Mouse (Mus musculus): ENCODE data around the gene Thyn1.

The Thyn1 gene

DNA sequence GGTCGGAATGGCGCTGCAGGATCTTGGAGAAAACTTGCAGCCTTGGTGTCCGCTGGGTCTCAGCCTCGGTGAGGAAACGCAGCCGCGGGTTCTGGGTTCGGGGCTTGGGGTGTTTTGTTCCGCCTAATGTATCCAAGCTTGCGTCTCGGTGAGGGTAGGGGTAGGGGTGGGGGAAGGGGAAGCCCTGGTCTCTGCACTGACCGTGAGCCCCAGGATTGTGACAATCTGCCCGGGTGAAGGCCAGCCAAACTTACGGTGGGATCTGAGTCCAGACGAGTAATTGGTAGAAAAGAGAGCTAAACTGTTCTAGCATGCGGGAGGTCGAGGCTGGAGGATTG lies 31.2 kb downstream of the Thyn1 start:
- no peak for DNase-seq

DNA sequence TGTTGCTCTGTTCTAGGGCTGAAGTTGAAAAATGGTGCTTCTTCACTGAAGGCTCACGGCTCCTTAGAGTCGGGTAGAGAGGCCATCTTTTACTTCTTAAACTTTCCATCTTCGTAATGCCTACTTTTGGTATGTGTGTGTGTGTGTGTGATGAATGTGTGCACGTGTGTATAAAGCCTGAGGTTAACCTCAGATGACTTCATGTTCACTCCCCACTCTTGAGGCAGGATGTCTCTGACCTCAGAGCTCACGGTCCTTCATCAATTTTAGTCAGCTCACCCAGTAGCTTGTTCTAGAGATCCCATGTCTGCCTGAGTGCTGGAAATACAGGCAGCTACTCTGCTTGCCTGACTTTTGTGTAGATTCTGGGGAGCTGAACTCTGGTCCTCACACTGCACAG lies 44.4 kb downstream of the Thyn1 start:
- no peak for DNase-seq

DNA sequence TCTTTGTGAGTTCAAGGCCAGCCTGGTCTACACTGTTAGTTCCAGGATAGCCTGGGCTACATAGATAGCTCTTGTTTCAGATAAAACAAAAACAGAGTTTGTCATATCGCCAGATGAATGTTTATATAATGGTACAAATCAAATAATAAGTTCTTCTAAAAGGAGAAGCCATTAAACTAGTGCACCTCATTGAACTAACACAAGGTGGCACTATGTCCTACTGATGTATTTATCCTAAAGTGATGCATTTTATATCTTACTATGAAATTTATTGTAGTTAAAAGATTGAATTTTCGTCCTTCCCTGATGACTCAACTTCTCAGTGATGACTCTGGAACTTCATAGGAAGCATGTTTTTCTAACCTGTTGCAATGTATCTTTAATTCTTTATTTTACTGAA lies 50.0 kb downstream of the Thyn1 start:
- DNase-seq, result no peak

All from right cerebral cortex, postnatal 25 days (tissue).